Mouse (Mus musculus) heart, embryonic 15.5 days (tissue): Measurements from ENCODE around the gene Cenpm. TPM values are rescaled to one million over a fixed set of nuclear protein-coding genes. Genes with fewer than 3 reads are reported as not detected.
A peak's percentile ranks its signal among the peaks of the same experiment; 100 is the strongest.

ENCODE experiments used
- ATAC-seq: fragments of 200-750 bp; cut with Nextera tagmentation; replicated peaks from 2 replicates; pipeline ENCODE4 v1.8.0; 2017; ENCODE audit warnings: low read depth, moderate TSS enrichment; ENCODE audit not compliant: insufficient number of reproducible peaks, insufficient read depth, low FRiP score
- H3K27ac ChIP-seq: fragments of 300-500 bp; sonication (generic); 2 replicates; pipeline ENCODE4 v1.5.1; 2015; ENCODE audit warnings: mild to moderate bottlenecking, inconsistent platforms
- H3K27me3 ChIP-seq: fragments of 300-500 bp; sonication (generic); 2 replicates; pipeline ENCODE4 v1.6.1; 2015; ENCODE audit warnings: inconsistent platforms
- H3K36me3 ChIP-seq: fragments of 300-500 bp; sonication (generic); 2 replicates; pipeline ENCODE4 v1.6.1; 2015; ENCODE audit warnings: mild to moderate bottlenecking, inconsistent platforms
- H3K4me1 ChIP-seq: fragments of 300-500 bp; sonication (generic); replicated peaks from 2 replicates; pipeline ENCODE4 v1.6.1; 2015; ENCODE audit warnings: inconsistent platforms
- H3K4me2 ChIP-seq: fragments of 300-500 bp; sonication (generic); 2 replicates; pipeline ENCODE4 v1.6.1; 2015; ENCODE audit warnings: inconsistent platforms, mild to moderate bottlenecking, moderate library complexity
- H3K4me3 ChIP-seq: fragments of 300-500 bp; sonication (generic); 2 replicates; pipeline ENCODE4 v1.5.1; 2015; ENCODE audit warnings: mild to moderate bottlenecking, inconsistent platforms
- H3K9ac ChIP-seq: fragments of 300-500 bp; sonication (generic); 2 replicates; pipeline ENCODE4 v1.6.1; 2015; ENCODE audit warnings: mild to moderate bottlenecking, inconsistent platforms
- H3K9me3 ChIP-seq: fragments of 300-500 bp; sonication (generic); replicated peaks from 2 replicates; pipeline ENCODE4 v1.6.1; 2016; ENCODE audit warnings: inconsistent platforms
- WGBS: fragments of 180-500 bp; shearing (Covaris S2); methylation state at CpG from one replicate; pipeline ENCODE4 v1.1.7; 2015; ENCODE audit warnings: mixed read lengths; 5-methylcytosine and 5-hydroxymethylcytosine counted together
- polyA plus RNA-seq: library from polyadenylated mRNA; unstranded; fragments of >200 nt; fragmentation: Nextera tagmentation; extraction: Ambion mirVana; gene quantifications from 2 replicates; pipeline ENCODE4 v1.2.1, GENCODE M21; 2015

Cenpm gene
- 54.0 and 55.7 TPM in 2 replicates for polyA plus RNA-seq

DNA sequence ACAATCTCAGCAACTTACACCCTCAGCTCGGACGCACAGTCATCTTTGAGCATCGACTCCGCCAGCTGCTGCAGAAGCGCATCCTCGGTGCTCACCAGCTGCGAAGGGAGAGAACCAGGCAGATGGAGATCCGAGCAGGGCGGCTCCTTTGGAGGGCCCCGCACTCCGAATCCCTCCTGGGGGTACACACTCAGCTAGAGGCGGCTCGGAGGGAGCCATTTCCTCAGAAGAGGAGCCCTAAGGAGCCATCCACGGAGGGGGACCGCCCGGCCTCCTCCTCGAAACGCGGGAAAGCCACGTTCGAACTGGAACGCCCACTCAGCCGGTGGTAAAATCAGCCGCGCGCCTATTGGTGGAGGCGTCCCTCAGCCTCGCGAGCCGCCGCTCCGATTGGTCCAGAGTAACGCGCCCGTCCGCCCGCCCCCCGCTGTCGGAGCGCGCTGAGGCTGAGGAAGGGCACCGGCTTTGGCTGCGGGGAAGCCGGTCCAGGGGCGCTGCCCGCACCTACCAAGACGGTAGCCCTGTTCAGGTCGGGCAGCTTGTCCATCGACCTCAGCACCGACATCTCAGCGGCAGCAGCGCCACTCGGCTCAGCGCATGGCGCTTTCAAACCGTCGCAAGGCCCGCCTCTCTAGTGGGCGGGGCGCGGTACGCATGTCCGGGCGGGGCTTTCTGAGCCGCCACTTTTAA, at the start of gene Cenpm:
TSS of gene Cenpm (minus strand) at position 634 of the 690 bp plus-strand sequence.
- H3K4me3 ChIP-seq = peak within 1 kb of the TSS; percentile 89
- H3K4me2 ChIP-seq = peak within 1 kb of the TSS; percentile 92
- no peaks in the 10 kb centered on the region for H3K27me3 ChIP-seq
- peak within 1 kb of the TSS; percentile 64 for H3K9ac ChIP-seq
- H3K36me3 ChIP-seq = no peaks in the 10 kb centered on the region
- peaks cover 7% of the 10 kb centered on the region for H3K4me1 ChIP-seq
- H3K27ac ChIP-seq = peak within 1 kb of the TSS; percentile 84
- under 1% methylated on average over 65 of the region's 65 CpGs for WGBS
- peak; percentile 96 for ATAC-seq
- no peaks in the 10 kb centered on the region for H3K9me3 ChIP-seq

DNA sequence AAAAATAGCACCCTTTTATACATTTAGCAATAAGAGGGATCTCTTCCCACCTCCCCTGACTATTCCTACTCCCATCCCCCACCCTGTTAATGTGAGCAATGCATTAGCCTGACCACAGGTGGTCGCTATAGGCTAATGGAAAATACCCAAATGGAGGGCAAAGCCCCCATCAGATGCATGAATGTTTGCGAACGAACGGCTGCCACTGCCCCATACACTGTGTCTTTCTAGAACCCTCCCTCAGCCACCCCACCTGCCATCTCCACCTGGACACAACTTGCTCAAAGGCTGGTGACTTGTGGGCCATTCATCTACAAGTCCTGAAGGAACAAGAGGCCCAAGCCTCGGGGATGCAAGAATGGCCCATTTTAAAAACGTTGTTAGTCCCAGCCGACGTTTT, 49.5 kb upstream of the Cenpm start:
- no peak overlapping the region for H3K4me2 ChIP-seq
- H3K27ac ChIP-seq = no peak overlapping the region
- peaks cover 18% of the 10 kb centered on the region for H3K4me1 ChIP-seq
- no peaks in the 10 kb centered on the region for H3K36me3 ChIP-seq
- 46% methylated on average over 8 of the region's 8 CpGs for WGBS
- H3K27me3 ChIP-seq = no peaks in the 10 kb centered on the region
- H3K4me3 ChIP-seq = no peak overlapping the region
- H3K9me3 ChIP-seq = no peaks in the 10 kb centered on the region
- H3K9ac ChIP-seq = no peak overlapping the region
- no peak for ATAC-seq

DNA sequence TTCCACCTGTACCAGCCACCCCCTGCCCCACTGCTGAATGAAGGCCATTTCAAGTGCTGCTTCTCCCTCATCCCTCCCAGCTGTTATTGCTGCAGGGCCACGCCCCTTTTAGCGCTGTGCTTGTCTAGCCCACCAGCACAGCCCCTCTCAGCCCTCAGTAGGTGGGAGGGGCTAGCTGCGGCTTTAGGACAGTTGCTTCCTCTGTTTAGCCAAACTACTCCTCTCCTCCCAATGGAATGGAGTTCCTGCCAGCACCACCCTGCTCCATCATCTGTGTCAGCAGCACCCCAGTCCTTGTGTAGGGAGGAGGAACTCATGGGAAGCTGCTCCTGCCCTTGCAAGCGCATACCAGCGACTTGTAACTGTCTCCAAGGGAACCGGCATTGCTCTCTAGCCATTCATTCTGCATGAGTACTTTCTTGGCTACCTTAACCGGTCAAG, 48.7 kb upstream of the Cenpm start:
- Histone ChIP-seq H3K4me2 (peak overlapping the region; percentile 49), H3K36me3 (no peaks in the 10 kb centered on the region), H3K27me3 (no peaks in the 10 kb centered on the region), H3K9ac (no peak overlapping the region), H3K4me3 (0 out of 2 replicates have a peak overlapping the region, but pooled peaks have one; percentile 7), H3K4me1 (peaks cover 14% of the 10 kb centered on the region), H3K9me3 (no peaks in the 10 kb centered on the region), H3K27ac (no peak overlapping the region)
- 11% methylated on average over 7 of the region's 7 CpGs for WGBS
- ATAC-seq = 0 out of 2 replicates have a peak, but pooled peaks have one; percentile 35

DNA sequence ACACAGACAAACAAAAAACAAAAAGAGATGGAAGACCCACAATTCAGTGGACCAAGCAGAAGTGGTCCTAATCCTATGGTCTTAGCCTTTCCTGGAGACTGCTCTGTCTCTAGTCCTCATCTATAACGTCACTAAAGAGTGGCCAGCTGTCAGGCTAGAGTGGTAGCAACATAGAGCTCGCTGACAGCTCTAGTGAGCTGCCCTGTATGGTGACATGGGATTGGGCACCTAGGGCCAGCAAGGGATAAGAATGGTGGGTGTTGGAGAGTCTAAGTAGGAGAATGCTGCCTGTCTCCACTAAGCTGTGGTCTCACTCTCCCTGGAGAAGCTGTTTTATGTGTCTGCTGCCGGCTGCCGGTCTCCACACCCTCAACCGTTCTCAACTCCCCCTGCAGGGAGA, 48.3 kb upstream of the Cenpm start:
- Histone ChIP-seq H3K4me3 (no peak overlapping the region), H3K4me2 (peak overlapping the region; percentile 49), H3K9me3 (no peaks in the 10 kb centered on the region), H3K27me3 (no peaks in the 10 kb centered on the region), H3K9ac (no peak overlapping the region), H3K27ac (no peak overlapping the region), H3K4me1 (peaks cover 14% of the 10 kb centered on the region), H3K36me3 (no peaks in the 10 kb centered on the region)
- ATAC-seq = peak; percentile 14; the same call in 1 of the 2 replicates
- WGBS = 21% methylated on average over 5 of the region's 5 CpGs

DNA sequence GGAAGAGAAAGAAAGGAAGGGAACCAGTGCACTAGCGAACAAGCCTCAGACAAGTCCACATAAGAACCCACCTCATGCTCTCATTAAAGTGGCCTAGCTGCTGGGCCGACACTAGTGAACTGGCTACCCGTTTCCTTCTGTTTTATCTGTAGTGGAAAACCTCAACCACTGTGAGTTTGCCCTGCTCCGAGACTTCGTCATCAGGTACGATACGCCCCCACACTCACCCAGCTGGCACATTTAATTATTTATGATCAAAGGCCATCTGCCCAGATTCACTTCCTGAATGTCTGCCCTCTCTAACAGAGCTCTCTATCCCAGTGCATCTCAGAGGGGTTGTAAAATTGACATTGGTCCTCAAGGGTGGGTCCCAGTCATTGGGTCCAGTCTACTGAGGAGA, 45.7 kb upstream of the Cenpm start:
- Histone ChIP-seq H3K27ac (no peak overlapping the region), H3K4me3 (no peak overlapping the region), H3K9ac (no peak overlapping the region), H3K4me1 (peaks cover 14% of the 10 kb centered on the region), H3K27me3 (no peaks in the 10 kb centered on the region), H3K9me3 (no peaks in the 10 kb centered on the region), H3K4me2 (no peak overlapping the region), H3K36me3 (no peaks in the 10 kb centered on the region)
- ATAC-seq = no peak
- 76% methylated on average over 7 of the region's 7 CpGs for WGBS

DNA sequence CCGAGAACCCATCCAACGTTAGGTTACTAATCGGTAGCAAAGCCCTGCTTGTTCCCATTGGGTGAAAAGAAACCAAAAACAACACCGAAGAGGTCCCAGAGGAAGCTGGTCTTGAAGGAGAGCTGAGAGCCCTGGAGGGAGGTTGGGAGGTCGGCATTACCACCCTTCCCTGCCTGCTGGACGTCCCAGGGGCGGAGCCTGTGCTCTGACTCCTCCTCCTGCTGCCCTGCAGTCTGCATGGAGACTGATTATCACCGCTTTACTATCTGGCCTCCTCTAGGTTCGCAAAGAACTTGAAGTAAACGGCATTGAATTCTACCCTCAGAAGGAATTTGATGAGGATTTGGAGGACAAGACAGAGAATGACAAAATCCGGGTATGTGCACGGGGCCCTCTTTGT, 41.6 kb upstream of the Cenpm start:
- no peaks in the 10 kb centered on the region for H3K27me3 ChIP-seq
- H3K27ac ChIP-seq = no peak overlapping the region
- ATAC-seq = no peak
- no peak overlapping the region for H3K9ac ChIP-seq
- WGBS = 50% methylated on average over 12 of the region's 12 CpGs
- H3K4me2 ChIP-seq = no peak overlapping the region
- no peaks in the 10 kb centered on the region for H3K9me3 ChIP-seq
- no peak overlapping the region for H3K4me3 ChIP-seq
- H3K36me3 ChIP-seq = no peaks in the 10 kb centered on the region
- H3K4me1 ChIP-seq = no peaks in the 10 kb centered on the region

DNA sequence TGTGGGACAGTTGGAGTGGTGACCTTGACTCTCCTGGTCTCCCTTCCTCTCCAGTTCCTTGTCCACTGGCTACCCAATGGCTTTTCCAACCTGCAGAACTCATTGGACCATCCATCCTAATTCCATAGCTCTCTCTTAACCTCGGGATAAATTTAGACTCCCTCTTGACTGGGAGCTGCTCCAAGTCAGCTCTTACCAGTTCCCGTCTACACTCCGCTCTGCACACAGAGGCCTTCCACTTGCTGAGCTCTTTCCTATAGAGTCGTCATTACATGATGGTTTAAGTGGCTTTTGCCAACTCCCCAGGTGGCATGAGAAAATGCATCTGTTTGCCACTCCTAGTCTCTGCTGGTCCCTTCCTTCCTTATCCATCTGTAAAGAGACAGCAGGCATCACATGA, 36.1 kb upstream of the Cenpm start:
- H3K27me3 ChIP-seq = peaks cover 22% of the 10 kb centered on the region
- WGBS = 40% methylated on average over 4 of the region's 4 CpGs
- no peak overlapping the region for H3K9ac ChIP-seq
- peak overlapping the region; percentile 60 for H3K27ac ChIP-seq
- no peak overlapping the region for H3K4me3 ChIP-seq
- peak; percentile 67 for ATAC-seq
- H3K4me2 ChIP-seq = no peak overlapping the region
- peaks cover 10% of the 10 kb centered on the region for H3K4me1 ChIP-seq
- no peaks in the 10 kb centered on the region for H3K36me3 ChIP-seq
- H3K9me3 ChIP-seq = no peaks in the 10 kb centered on the region

DNA sequence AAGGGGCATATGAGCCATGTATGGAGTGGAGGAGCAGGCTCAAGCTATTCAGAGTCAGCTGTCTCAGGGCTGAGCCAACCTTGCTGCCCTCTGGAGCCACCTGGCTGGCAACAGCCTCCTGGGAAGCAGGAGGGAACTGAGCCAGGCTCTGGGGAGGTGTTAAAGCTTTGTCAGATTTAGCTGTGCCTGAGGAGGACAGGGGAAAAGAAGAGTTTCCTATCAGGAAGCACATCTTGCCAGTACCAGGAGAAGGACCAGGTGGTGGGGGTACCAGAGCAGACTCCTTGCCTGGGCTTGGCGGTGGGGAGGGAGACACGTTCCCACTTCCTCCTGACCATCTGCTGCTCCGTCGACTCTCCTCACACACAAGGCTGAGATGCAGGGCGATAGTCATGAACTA, 33.0 kb upstream of the Cenpm start:
- peaks cover 50% of the 10 kb centered on the region for H3K27me3 ChIP-seq

DNA sequence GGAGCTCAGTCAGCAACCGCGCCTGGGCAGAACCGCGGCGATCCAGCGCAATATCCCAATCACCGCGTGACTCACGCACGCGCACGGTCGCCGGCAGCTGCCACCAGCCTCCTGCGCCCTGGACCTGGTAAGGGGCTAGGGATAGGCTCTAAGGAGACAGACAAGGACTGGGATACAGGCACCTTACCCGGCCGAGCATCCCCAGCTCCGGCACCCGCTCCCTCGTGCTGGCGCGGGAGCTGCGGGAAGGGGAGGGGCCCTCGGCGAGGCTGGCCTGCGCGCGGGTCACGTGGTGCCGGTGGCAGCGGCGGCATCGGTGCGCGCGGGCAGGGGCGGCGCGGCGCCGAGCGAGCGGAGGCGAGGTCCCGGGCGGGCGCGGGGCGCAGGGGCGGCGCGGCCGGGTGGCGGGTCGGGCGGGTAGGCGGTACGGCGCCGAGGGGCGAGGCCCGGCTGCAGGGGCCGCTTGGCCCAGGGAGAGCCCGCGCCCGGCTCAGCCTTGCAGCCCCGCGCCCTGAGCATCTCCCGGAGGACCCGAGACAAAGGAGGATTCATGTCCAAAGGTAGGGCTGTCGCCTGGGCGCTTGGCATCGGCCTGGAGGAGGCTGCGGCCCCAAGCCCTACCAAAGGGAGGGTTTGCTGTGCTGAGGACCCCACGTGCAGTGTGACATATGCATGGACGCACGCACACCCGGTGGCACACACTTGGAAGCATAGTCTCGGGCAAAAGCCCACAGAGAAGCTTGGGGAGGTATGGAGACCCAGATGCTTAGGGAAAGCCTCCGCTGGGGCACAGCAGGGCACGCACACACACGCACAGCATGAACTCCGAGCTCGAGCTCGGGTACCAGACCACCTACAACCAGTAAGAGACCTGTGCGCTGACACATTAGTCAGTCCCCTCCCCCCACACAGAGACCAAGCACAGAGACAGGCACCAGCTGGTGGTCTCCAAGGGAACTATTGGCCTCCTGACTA, 30.7 kb upstream of the Cenpm start:
- Histone ChIP-seq H3K9me3 (no peaks in the 10 kb centered on the region), H3K36me3 (no peaks in the 10 kb centered on the region), H3K4me3 (peak overlapping the region; percentile 58), H3K4me1 (peaks cover 23% of the 10 kb centered on the region), H3K4me2 (peak overlapping the region; percentile 97), H3K9ac (peak overlapping the region; percentile 49), H3K27ac (no peak overlapping the region), H3K27me3 (peaks cover 64% of the 10 kb centered on the region)
- ATAC-seq = peak; percentile 47; the same call in 1 of the 2 replicates
- WGBS = under 1% methylated on average over 85 of the region's 86 CpGs

More for the DNA sequence above, 33.0 kb upstream of the Cenpm start:
- Histone ChIP-seq H3K27ac (no peak overlapping the region), H3K9me3 (no peaks in the 10 kb centered on the region), H3K9ac (no peak overlapping the region), H3K4me3 (no peak overlapping the region), H3K4me2 (no peak overlapping the region), H3K4me1 (peaks cover 20% of the 10 kb centered on the region), H3K36me3 (no peaks in the 10 kb centered on the region)
- ATAC-seq = no peak
- WGBS = 63% methylated on average over 5 of the region's 5 CpGs

DNA sequence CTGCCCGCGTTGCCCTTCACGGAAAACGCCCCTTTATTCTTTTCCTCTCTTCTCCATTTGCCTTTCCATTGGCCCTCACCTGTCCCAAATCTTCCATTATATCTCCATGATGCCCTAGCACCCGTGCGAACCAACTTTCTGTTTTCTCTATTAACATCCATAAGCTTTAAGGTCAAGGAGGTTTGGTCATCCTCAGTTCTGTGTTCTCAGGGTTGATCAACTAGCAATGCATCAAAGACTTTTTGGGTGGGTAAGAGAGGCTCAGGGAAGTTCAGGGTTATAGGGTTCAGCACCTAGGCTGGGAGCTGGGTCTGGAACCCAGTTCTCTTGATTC, 30.0 kb upstream of the Cenpm start, which contains the start of gene Sept3:
TSS of gene Sept3 (plus strand) at position 301 of the 334 bp plus-strand sequence.
- Histone ChIP-seq H3K4me1 (peaks cover 21% of the 10 kb centered on the region), H3K9ac (peak within 1 kb of the TSS; percentile 49), H3K27me3 (peaks cover 64% of the 10 kb centered on the region), H3K4me2 (peak within 1 kb of the TSS; percentile 97), H3K4me3 (peak within 1 kb of the TSS; percentile 58), H3K9me3 (no peaks in the 10 kb centered on the region), H3K27ac (no peak within 1 kb of the TSS), H3K36me3 (no peaks in the 10 kb centered on the region)
- no peak for ATAC-seq
- 27% methylated on average over 6 of the region's 6 CpGs for WGBS

DNA sequence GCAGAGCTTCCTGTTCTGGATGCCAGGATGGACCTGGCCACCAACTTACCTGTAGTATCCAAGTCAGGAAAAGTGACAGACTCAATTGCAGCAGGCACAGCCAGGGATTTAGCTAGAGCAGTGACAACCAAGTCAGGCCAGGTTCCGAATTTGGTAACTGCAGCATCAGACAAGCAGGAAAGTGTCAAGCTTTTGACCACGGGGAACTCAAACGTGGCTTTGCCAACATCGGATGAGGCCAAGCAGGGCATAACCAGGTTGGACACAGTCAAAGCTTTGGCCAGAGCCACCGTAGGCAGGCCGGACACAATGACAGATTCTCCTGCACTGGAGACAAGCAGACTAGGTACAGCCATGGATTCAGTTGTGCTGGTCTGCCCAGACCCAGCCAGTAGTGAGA, 27.7 kb upstream of the Cenpm start:
- Histone ChIP-seq H3K36me3 (no peaks in the 10 kb centered on the region), H3K9me3 (no peaks in the 10 kb centered on the region), H3K4me3 (no peak overlapping the region), H3K4me1 (peaks cover 21% of the 10 kb centered on the region), H3K27ac (no peak overlapping the region), H3K4me2 (no peak overlapping the region), H3K27me3 (peaks cover 57% of the 10 kb centered on the region), H3K9ac (no peak overlapping the region)
- WGBS = 85% methylated on average over 6 of the region's 6 CpGs
- ATAC-seq = no peak
